Mouse (Mus musculus) kidney, adult 2 months (tissue): Measurements from ENCODE around the gene Vac14.

Source experiments
- CTCF ChIP-seq: fragments of 200-500 bp; conservative IDR thresholded peaks from 2 replicates; pipeline ENCODE4 v1.5.1; 2011; ENCODE audit warnings: low read depth, mild to moderate bottlenecking, control low read depth, low read length, moderate library complexity, mixed read lengths; ENCODE audit not compliant: insufficient read depth, insufficient read length
- POLR2A ChIP-seq: fragments of 200-500 bp; IDR thresholded peaks from one replicate; pipeline ENCODE4 v1.6.1; 2011; ENCODE audit warnings: low read depth, low read length, control low read depth

GRCm38 (mm10) chr8:110646064-110646463, 27.7 kb downstream of the Vac14 start:
- peak; percentile 90 for TF ChIP-seq CTCF
- no peak for TF ChIP-seq POLR2A
